Mouse (Mus musculus) brain, embryonic 14.5 days (tissue): Measurements from ENCODE around the gene Shprh. TPM values are rescaled to one million over a fixed set of nuclear protein-coding genes. Genes with fewer than 3 reads are reported as not detected.
"Not testable (repeated sequence)": the region's sequence is repeated elsewhere in the genome, so short reads cannot be mapped to it uniquely, and the experiment has no call there.

Experiments used
- DNase-seq: peaks from one replicate; pipeline ENCODE4 v3.0.0-alpha.2; 2011; ENCODE audit warnings: low read depth
- CTCF ChIP-seq: fragments of 200-500 bp; IDR thresholded peaks from 2 replicates; pipeline ENCODE4 v1.5.1; 2012; ENCODE audit warnings: inconsistent platforms, mild to moderate bottlenecking, moderate library complexity, borderline replicate concordance; ENCODE audit not compliant: insufficient read depth, insufficient read length; ENCODE audit errors: extremely low read depth
- POLR2A ChIP-seq: fragments of 200-500 bp; IDR thresholded peaks from 2 replicates; pipeline ENCODE4 v1.6.1; 2012; ENCODE audit warnings: mild to moderate bottlenecking, inconsistent platforms, borderline replicate concordance; ENCODE audit not compliant: poor library complexity, insufficient read depth, insufficient read length, severe bottlenecking; ENCODE audit errors: extremely low read depth
- polyA plus RNA-seq: library from polyadenylated mRNA; depleted of rRNA; stranded (reverse); fragments of >200 nt; gene quantifications from 2 replicates; pipeline ENCODE4 v1.2.3, GENCODE M21; 2012

Gene Shprh
- polyA plus RNA-seq, 1 experiment, result 17.4 TPM

DNA sequence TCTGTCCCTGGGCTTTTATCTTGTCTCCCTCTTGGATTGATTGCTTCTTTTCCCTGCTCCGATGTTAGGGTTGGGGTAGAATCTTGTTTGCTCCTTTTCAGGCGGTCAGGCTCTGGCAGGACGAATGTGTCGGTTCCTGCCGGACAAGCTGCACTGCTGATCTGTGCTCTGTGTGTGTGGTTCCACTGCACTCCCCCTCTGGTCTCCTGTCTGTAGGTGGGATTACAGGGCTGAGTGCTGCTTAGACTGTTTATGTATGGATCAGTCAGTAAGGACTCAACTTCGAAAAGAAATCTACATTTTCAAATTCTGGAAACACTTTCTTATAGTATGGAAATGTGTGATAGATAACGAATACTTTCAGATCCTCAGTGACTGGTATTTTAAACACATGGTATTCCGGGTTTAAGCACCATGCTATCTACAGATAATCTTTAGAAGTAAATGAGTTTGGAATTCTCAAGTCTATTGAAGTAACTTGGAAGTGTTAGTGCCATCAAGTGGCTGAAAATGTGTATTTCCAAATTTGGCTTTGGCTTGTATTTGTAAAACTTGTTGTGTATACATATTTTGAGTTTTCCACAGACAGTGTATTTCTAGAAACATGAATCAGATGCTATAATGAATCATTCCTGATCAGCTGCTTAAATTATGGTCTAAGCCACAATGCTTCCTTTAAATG, 26.7 kb downstream of the Shprh start:
- DNase-seq, result peak; percentile 66
- TF ChIP-seq CTCF (no peak), POLR2A (no peak)

DNA sequence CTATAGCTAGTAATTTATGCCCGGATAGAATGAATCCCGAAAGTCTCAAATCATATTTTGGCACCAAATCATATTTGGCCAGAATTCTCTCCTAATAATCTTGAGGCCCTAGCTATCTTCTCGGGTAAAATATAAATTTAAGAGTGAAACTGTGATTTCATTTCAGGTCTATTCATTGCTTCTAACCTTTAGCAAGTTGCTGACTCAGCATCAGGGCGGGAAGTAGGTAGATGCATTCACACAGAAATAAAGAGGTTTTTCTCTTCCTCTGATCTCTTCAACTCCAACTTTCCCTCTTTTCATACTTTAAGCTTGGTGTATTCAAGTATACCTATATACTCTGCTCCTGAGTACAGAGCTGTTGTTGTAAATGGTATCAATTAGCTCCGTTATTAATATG, 30.9 kb downstream of the Shprh start:
- no peak for TF ChIP-seq POLR2A
- TF ChIP-seq CTCF, result no peak
- DNase-seq, result no peak

DNA sequence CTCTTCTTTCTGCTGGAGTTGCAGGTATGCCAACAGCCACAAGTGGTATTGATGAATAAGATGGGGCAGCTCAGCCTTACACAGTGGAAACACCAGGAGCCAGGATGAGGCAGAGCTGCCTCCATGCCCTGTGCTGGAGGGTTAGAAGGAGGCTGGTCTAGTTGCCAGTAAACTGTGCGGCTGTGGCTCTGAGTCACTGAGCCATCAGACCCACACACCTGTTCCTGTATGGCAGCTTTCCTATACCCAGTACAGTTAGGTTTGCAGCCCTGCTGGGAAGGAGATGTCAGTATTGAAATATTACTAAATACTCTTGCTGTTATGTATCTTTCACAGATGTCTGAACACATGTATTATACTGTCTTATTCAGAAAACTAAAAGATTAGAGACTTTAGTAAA, 48.1 kb downstream of the Shprh start:
- DNase-seq, result no peak
- no peak for TF ChIP-seq POLR2A
- TF ChIP-seq CTCF, result no peak

DNA sequence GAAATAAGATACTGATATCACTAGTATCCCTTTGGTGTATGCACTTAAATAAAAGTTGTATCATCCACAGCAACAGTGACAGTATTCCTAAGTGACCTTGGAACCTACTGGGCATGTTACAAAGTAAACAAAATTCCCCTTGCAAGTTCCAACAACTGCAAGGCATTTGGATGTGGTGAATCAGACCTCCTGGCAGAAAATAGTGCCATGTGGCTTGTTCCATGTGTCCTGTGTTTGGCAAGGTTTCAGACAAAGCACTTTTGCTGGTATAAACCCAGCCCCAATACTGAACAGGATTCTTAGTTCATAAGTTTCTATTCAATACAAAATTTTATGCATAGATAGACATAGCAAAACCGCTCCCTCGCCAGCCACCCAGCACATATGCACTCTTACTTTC, 49.1 kb downstream of the Shprh start:
- no peak for DNase-seq
- TF ChIP-seq CTCF, result no peak
- TF ChIP-seq POLR2A, result no peak

DNA sequence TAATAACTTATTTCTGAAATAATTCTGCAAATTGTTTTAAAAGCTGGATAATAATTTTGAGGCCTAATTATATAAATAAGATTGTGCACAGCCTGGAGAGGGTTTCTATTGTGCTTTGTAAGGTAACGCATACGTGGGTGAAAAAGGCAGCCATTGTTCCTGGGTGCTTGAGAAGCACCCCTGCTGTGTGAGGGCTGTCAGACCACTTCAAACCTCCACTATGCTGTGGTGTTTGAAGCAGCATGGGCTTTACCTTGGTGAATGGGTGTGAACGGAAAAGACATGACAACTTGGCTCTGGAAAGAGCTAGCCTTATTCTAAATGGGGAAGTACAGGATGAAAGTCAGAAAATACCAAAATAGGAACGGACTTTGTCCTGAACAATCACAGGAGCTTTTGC, 50.8 kb downstream of the Shprh start:
- TF ChIP-seq POLR2A (no peak), CTCF (no peak)
- no peak for DNase-seq

DNA sequence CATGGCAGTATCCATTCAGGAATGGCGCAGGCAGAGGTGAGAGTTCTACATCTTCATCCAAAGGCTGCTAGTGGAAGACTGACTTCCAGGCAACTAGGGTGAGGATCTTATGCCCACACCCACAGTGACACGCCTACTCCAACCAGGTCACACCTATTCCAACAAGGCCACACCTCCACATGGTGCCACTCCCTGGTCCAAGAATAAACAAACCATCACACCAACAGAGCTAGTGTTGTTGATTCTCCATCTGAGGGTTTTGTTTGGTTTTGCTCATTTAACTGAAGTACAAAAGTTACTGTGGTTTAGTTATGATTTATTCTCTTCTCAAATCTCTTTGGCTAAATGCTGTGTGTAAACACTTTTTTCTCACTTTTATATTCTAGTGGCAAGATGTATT, 56.7 kb downstream of the Shprh start:
- not testable (repeated sequence) for DNase-seq

DNA sequence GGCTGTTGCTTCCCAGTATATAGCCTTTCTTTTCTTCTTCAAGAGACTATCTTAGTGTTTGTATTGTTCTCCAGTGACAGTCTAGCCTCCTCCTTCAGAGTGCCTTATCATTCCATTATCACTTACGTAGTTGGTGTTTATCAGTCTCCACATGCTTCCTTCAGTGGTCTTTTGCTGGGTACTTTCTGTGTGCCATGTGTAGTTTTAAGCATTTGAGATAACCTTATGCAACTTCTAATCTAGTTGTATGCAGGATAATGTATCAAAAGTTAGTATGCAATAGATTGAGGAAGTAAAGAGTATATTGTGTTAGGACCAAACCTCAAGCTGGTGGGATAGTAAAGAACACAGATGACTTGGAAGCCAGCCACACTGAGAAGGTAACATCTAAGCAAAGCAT, 59.4 kb downstream of the Shprh start:
- no peak for TF ChIP-seq POLR2A
- no peak for TF ChIP-seq CTCF

DNA sequence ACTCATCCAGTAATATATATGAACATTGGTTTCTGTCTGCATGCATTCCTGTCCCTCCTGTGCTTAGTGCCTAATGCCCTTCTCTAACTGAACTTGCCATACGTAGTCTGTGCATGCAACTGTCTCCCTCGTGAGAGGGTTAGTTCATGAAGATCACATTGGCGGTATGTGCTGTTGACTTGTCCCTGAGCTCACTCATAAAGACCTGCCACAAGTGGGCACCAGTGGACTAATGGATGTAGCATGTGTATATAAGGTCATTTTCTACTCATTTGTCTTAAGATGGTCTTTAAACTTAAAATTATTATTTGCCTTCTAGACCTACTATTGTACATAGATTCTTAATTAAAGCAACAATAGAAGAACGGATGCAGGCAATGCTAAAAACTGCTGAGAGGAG, 62.8 kb downstream of the Shprh start:
- peak; percentile 29 for DNase-seq
- TF ChIP-seq POLR2A, result no peak
- no peak for TF ChIP-seq CTCF

More for the DNA sequence above, 59.4 kb downstream of the Shprh start:
- no peak for DNase-seq

DNA sequence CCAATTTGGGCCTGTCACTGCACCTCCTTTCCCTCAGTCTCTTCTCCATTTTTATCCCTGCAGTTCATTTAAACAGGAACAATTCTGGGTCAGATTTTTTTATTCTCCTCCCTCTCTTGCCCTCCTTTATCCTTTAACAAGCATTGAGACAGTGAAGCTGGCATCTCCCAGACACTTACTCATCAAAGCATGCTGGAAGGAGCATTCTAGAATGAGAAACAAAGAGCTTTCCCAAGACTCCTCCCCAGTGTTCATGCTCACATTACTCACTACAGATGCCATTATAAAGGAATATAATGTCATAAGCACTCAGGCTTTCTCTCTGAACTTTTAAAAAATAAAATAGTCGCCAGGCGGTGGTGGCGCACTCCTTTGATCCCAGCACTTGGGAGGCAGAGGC, 77.2 kb downstream of the Shprh start:
- no peak for TF ChIP-seq CTCF
- no peak for TF ChIP-seq POLR2A
- DNase-seq, result no peak

DNA sequence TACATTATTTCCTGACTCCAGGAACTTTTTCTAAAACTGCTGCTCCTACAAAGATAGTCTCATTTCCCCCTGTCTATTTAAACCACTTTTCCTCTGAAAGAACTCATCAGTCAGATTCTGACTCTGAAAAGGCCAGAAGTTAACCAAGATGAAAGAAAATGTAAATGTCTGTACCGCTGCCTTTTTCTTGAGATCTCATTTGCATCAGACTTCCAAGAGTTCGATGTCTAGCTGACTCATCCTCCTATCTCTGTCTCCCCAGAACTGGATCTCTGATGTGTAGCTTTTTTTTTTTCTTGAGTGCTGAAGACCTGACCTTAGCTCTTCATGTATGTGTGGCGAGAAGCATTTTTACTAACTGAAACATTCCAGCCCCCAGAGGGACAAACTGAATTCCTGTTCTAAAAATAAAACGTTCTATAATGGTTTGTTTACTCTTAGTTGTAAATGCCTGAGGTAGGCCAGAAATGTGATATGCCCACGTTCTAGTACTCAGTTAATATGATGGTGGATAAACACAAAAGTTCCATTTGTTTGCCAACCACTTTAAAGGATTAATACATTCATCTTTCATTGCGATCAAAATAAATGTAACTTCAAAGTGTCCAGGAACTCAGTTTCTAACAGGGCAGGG, 80.4 kb downstream of the Shprh start:
- peak; percentile 3 for DNase-seq
- TF ChIP-seq POLR2A, result no peak
- no peak for TF ChIP-seq CTCF

DNA sequence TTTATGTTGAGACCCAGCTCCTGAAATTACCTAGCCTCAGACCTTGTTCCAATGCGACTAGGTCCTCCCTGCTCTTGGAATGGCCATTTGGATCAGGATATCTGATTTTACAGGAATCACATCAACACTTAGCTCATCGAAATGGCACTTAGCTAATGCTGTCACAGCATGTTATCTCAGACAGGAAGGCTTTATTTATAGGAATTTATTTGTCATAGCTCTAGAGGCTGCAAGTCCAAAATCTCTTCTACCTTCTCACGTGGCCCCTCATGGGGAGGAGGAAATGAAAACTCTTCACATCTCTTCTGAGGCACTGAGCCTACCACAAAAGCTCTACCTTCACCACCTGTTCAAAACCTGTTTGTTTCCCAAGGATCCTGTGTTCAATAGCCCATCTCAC, 84.0 kb downstream of the Shprh start:
- TF ChIP-seq POLR2A (no peak), CTCF (no peak)
- DNase-seq, result no peak

DNA sequence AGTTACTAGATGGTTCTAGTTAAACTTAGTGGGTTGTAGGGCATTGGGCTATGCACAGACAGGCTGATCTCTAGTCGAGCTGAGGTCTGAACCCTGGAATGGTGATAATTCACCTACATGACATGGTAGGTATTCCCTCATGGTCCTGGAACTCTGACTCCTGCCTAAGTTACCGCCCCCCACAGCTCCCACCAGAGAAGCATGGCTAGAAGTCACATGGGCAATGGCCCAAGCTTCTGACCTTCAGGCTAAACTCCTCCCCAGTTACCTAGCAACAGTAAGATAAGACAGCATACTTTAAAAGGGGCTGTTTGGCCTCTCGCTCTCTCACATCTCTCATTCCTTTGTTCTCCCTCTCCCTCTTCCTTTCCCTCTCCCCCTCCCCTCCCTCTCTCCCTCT, 93.8 kb downstream of the Shprh start:
- not testable (repeated sequence) for DNase-seq

DNA sequence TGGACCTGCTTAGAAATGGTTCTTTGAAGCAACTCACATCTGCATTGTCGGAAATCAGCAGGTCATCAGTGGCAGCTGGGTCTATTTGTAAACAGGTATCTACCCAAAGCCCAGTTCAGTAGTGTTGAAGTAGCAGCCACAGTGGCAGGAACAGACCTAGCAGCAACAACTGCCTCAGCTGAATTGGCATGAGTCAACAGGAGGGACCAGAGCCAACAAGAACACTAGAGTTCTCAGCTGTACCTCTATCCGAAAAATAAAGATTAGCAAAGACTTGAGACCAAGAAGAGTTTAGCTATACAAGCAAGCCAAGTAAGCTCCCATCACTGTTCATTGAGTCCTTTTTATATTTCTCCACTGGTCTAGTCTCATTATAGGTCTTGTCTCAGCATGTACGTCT, 99.0 kb downstream of the Shprh start:
- TF ChIP-seq CTCF, result no peak
- TF ChIP-seq POLR2A, result no peak
- no peak for DNase-seq
